Mouse (Mus musculus): Measurements from ENCODE around the gene Ttll13.

Ttll13 gene

GRCm38 (mm10) chr7:80214459-80214858 lies 31.7 kb upstream of the Ttll13 start:
- DNase-seq (ENCODE audit: low spot score), result no peak

- peak; percentile 87 for DNase-seq (ENCODE audit: low spot score)
These were observed 30.8 kb upstream of the Ttll13 start for GRCm38 (mm10) chr7:80215398-80215797.

- DNase-seq (ENCODE audit: low spot score), result no peak
These were observed 29.6 kb upstream of the Ttll13 start for GRCm38 (mm10) chr7:80216566-80216965.

DNA sequence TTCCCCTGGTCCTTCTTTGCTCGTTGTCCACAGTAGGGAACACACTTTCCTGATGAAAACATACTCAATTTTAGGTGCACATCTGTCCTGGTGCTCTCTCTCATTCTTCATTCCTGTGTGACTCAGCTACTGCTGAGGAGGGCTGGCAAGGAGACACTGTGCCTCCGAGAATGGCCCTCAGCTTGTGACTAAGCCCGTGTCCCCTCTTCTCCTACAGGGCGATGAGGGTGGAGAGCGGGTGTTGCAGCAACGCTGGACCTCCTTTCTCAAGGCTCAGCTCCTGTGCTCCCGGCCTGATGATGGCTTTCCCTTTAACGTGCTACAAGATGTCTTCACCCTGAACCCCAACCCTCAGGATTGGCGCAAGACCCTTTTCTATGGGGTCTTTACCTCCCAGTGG lies 27.5 kb upstream of the Ttll13 start:
- no peak for DNase-seq (ENCODE audit: low spot score)

GRCm38 (mm10) chr7:80220237-80220797 lies 25.9 kb upstream of the Ttll13 start:
- no peak for DNase-seq (ENCODE audit: low spot score)

DNA sequence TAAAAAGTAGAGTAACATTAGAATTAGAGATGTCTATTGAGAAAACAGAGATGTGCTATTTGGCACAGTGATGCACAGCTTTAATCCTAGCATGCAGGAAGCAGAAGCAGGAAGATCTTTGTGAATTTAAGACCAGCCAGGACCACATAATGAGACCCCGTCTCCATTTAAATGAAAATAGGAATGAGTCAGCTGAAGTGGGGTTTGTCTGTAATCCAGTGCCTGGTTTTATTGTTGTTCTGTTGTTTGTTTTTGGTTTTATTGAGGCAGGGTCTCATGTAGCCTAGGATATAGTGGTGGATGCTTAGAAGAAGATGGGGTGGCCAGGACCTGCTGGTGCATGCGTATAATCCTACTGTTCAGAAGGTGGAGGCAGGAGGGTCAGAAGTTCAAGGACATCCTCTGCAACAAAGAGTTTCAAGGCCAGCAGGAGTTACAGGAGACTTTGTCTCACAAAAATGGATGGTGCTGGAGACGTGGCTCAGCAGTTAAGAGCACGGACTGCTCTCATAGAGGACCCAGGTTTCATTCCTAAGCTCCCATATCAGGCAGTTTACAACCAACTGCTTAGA lies 24.9 kb upstream of the Ttll13 start:
- DNase-seq (ENCODE audit: low spot score), result no peak

DNA sequence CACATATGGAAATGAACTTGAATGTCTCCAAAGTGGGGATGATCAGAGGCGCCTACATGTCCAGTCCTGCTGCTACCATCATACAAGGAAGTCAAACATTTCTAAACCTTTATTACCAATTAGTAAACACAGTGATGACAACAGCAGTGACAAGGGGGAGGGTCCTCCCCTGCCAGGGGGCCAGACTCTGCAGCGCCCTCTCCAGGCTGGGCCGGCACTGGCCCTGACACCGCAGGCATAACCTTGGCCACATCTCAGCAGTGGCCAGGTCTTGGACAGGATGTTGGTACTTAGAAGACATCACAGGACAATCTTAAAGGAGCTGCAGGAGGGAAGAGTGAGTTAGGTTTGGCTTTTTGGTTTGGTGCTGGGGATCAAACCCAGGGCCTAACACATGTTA lies 19.1 kb upstream of the Ttll13 start:
- DNase-seq (ENCODE audit: low spot score), result no peak

GRCm38 (mm10) chr7:80230196-80230595 lies 16.0 kb upstream of the Ttll13 start:
- no peak for DNase-seq (ENCODE audit: low spot score)

GRCm38 (mm10) chr7:80231971-80232488 lies 14.1 kb upstream of the Ttll13 start:
- peak; percentile 57 for DNase-seq (ENCODE audit: low spot score)

DNA sequence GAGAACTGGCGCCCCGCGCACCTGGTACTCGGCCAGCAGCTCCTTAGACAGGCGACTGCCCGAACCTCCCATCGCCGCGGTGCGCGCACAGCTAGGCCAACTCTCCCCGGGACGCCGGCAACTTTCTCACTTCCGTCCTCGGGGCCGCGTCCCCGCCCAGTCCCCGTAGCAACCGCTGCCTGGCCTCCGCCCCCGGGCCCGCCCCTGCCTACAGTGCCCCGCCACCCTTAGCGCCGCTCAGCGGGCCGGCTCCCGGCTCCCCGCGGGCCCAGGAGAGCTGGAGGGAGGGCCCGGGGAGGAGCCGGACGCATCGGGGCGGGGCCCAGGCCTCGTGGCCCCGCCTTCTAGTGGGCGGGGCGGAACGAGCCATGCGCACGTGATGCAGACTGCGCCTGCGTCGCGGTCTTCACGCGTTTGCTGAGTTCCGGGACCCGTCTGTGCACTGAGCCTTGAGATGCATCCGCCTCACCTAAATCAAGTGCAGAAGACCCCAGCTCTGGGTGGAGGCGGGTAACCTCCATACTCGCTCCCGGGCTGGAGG lies 13.6 kb upstream of the Ttll13 start, which contains the start of the genes Cib1 and Gdpgp1:
Gene Cib1 (minus strand): TSS at position 325 of the 541 bp plus-strand sequence.
Gene Gdpgp1 (plus strand): TSS at position 377 of the 541 bp plus-strand sequence.
- peak; percentile 99 for DNase-seq (ENCODE audit: low spot score)

DNA sequence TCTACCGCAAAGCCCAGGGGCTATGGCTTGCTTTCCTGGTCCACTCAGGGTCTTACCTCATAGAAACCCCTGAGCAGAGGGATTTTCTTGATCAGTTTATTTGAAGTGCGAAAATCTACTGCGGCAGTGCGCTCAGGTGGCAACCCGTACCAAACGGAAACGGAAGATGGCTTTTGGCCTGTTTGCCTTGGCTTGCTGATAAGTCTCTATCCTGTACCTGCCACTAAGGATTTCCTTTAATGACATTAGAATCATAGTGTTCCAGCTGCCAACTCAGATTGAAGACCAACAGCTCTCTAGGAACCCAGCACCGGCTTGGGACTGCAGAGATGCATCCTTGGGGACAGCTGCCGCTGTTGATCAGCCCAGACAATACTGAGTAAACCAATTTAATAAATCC lies 12.4 kb upstream of the Ttll13 start:
- no peak for DNase-seq (ENCODE audit: low spot score)

DNA sequence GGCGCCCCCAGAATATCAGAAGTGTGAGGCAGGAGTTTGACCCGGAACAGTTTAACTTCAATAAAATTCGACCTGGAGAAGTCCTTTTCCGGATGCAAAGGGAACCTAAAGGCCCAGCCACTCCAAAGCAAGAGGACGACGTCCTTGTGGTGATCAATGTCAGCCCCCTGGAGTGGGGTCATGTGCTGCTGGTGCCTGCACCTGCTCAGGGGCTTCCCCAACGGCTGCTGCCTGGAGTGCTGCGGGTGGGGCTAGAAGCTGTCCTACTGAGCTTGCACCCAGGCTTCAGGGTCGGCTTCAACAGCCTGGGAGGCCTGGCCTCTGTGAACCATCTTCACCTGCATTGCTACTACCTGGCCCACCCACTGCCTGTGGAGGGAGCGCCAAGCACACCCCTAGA lies 7.6 kb upstream of the Ttll13 start:
- DNase-seq (ENCODE audit: low spot score), result no peak

DNA sequence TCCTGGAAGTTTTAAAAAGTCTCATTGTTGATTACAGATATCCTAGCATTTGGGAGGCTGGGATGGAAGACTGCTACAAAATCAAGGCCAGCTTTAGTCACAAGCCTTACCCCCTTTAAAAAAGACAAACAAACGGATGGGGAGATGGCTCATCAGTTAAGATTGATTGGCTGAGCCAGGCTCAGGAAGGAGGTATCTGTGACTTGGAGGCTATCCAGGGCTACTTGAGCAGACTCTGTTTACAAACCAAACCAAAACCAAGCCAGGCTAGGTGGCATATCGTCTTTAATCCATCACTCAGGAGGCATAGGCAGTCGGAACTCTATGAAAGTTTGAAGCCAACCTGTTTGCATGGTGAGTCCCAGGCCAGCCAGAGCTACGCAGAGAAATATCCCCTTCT lies 4.5 kb upstream of the Ttll13 start:
- no peak for DNase-seq (ENCODE audit: low spot score)

DNA sequence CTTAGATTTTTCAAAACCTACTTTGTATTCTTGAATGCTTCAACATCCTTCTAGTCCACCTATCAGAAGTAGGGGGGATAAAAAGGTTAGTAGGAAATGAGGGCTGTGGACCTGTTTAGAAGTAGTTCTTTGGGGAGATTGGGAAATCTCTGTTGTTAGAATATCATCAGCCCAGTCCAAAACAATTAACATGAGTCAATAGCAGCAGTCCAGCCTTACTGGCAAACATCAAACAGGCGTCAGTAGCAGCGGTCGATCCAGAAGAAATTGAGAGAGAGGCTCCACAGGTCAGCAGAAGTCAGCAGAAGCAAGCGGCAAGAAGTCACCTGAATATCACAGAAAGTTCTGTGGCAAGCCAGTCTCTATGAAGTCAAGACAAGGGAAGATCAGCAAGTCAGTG lies 1.3 kb upstream of the Ttll13 start:
- DNase-seq (ENCODE audit: low spot score), result no peak

- no peak for DNase-seq (ENCODE audit: low spot score)
These were observed 683 bp downstream of the Ttll13 start for GRCm38 (mm10) chr7:80246859-80247258.

DNA sequence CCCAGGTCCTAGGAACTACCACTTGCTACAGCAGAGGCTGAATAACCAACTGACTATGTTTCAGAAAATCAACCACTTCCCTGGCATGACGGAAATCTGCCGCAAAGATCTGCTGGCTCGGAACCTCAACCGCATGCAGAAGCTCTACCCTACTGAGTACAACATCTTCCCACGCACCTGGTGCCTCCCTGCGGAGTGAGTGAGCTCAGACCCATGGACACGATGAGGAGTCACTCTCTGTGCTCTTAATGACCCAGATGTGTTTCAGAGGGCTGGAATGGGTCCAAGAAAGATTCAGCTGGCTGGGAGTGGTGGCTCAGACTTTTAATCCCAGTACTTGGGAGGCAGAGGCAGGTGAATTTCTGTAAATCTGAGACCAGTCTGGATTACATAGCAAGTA lies 6.3 kb downstream of the Ttll13 start:
- no peak for DNase-seq (ENCODE audit: low spot score)

- DNase-seq (ENCODE audit: low spot score), result no peak
These were observed 6.7 kb downstream of the Ttll13 start for GRCm38 (mm10) chr7:80252886-80253285.

DNA sequence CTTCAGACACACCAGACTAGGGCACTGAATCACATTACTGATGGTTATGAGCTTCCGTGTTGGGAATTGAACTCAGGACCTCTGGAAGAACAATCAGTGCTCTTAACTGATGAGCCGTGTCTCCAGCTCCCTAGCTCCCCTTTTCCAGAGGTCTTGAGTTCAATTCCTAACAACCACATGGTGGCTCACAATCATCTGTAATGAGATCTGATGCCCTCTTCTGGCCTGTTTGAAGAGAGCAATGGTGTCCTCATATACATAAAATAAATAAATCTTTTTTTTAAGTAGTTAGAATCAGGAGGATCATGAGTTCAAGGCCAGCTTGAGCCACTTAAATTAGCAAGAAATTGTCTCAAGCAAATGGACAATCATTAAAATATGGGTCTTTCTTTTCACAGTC lies 9.8 kb downstream of the Ttll13 start:
- DNase-seq (ENCODE audit: low spot score), result no peak

DNA sequence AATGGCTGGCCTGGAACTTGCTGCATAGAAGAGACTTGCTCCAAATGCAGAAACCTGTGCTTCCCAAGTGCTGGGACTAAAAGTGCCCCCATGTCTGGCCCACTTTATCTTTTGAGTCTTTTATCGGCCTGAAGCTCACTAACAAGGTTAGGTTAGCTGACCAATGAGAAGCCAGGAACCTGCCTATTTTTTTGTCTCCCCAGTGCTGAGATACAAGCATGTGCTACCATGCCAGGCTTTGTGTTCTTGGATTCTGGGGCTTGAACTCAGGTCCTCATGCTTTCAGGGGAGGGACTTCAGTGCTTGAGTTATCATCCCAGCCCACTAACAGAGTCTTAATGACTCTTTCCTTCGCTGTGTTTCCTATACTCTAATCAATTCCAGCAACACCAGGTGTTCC lies 11.5 kb downstream of the Ttll13 start:
- DNase-seq (ENCODE audit: low spot score), result no peak

GRCm38 (mm10) chr7:80260625-80261371 lies 14.6 kb downstream of the Ttll13 start, which contains the start of gene Ngrn:
Gene Ngrn (plus strand): TSS chr7:80261215.
- peak; percentile 95 for DNase-seq (ENCODE audit: low spot score)

DNA sequence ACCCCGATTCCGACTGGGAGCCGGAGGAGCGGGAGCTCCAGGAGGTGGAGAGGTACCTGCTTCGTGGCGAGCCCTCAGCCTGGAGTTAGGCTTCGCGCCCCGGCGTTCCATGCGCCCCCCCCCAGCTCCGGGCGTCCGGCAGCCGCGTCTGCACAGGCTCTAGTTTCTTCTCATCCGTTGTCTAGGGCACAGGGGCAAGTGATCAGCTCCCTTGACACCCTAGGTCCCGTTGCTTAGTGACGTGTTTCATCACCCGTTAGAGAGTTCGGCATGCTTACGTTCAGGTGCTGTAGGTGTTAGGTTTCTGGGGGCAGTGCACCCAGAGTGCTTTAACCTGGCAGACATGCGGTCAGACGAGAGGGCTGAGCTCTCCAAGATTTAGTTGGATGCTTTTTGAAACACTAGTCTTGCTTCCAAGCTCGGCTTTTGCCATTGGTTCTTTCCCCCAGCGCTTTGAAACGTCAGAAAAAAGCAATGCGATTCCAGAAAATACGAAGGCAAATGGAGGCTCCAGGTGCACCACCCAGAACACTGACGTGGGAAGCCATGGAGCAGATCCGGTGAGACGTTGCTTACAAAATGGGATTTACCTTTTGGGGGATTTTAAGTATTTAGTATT lies 15.3 kb downstream of the Ttll13 start:
- peak; percentile 38 for DNase-seq (ENCODE audit: low spot score)

- DNase-seq (ENCODE audit: low spot score), result no peak
These were observed 18.4 kb downstream of the Ttll13 start for GRCm38 (mm10) chr7:80264606-80265005.

Data from embryo, embryonic 10.5 days (tissue).